Mouse (Mus musculus): ENCODE results near the gene Efcab12.

The Efcab12 gene

DNA sequence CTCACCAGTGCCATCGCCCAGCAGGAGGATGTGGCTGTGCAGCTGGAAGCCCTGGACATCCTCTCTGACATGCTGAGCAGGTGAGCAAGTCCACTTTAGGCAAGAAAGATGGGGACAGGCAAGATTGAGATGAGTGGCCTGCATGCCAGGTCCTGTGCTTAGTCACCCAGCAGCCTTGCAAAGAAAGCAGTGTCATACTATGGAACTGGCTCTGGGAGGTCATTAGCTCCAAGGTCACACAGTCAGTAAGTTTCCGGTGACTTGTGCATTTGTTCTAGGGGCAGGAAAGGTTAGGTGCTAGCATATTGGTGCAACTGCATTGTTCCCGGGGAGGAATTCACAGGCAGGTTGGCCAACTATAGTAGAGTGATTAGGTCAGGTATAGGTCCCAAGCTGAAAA is 55.4 kb downstream of the Efcab12 start:
- no peak for DNase-seq

DNA sequence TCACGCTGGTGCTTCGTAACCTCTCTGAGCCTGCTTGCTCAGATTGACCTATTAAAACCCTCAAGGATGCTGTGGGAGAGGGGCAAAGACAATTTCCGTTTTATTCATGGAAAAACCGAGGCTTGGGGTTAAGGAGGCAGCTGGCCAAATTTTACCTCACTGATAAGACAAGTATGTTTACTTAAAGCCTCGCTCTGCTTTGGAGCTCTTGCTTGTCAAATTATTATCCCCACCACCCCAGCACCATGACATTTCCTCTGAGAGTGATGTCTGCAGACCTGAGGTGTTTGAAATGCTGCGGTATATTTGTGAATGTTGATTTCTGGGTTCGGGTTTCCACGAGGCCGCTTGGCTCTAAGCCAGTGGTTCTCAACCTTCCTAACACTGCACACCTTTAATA is 61.8 kb downstream of the Efcab12 start:
- no peak for DNase-seq

DNA sequence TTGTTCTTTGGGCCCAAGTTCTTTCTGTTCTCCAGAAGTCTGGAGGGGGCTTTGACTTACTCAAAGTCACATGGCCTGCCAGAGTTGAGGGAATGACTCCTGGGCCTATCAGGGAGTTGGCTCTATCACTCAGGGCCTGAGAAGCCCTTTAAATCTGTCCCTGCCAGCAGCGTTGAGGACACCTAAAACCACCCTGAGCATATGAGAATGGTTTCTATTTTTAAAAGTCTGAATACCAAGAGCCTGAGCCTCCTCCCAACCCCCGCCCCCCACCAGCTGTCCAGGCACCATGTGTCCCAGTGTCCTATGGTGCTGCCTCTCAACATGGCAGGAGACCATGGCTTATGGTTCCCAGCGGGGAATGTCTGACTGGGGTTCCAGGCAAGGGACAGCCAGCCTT is 62.4 kb downstream of the Efcab12 start:
- DNase-seq: no peak

DNA sequence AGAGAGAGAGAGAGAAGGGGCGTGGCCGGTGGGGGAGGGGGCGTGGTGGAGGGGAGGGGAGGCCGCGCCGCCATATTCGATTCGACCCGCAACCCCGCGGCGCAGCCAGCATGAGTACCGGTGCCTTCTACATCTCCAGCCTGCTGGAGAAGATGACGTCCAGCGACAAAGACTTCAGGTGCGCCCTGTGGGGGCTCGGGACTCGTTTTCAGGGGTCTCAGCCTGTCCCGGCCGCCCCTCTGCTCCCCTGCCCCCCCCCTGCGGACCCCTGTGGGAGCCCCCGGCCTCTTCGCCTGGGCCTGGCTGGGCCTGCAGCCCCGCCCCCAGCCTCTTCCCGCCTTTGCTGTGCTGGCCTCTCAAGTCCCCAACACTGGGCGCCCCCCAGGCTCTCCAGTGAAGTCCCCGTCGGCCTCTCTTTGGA is 63.7 kb downstream of the Efcab12 start, which contains the start of gene Cand2:
TSS of gene Cand2 (plus strand) at position 38 of the 421 bp plus-strand sequence.
- DNase-seq: peak; percentile 83 to 88

DNA sequence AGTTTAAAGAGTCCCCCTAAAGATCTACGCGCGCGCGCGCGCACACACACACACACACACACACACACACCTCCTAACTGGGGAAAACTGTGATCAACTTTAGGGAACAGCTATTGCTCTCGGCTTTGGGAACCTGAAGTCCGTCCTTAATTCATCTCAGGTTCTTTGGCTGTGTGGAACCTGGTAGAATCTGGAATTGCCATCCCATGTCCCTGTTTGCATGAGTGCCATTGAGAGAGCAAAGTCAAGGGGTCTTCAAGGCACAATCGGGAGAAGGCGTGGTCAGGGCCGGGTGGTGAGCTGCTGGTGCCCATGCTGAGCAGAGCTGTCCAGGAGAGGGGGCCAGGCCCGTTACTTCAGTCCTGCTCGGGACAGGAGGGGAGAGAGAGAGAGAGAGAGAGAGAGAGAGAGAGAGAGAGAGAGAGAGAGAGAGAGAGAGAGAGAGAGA is 64.2 kb downstream of the Efcab12 start:
- DNase-seq: peak; percentile 67 to 76

DNA sequence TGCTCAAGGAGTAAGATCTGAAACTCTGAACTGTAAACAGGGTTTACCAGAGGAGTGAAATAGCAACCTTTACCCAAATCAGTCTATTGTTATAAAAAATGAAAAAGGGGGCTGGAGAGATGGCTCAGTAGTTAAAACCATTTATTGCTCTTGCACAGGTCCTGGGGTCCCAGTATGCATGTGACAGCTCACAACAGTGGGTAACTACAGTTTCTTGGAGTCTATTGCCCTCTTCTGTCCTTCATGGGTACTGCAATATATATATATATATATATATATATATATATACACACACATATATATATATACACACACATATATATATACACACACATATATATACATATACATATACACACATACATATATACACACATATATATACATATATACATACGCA is 65.6 kb downstream of the Efcab12 start:
- no peak for DNase-seq

DNA sequence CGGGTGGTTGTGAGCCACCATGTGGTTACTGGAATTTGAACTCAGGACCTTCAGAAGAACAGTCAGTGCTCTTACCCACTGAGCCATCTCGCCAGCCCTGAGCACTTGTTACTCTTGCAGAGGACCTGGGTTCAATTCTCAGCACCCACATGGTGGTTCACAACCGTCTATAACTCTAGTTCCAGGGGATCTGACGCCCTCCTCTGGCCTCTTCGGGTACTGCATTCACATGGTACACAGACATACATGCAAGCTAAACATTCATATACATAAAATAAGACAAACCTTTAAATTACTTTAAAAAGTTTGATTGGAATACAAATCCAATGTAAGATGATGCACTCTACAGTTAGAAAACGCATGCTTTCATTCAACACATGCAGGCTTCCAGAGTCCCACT is 66.0 kb downstream of the Efcab12 start:
- no peak for DNase-seq

DNA sequence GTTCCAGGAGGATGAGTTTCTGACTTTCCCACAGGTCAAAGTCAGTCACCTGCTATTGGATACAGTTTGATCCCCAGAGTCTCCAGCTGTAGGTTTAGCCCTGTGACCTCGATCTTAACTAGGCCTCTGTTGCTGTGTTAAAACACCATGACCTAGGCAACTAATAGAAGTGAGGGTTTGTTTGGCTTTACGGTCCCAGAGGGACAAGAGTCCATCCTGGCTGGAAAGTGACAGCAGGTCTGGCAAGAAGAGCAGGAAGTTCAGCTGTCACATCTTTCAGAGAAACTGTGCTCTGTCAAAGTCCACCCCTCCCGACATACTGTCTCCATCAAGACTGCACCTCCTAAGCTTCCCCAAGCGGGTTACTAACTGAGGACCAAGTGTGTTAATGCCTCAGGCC is 67.4 kb downstream of the Efcab12 start:
- DNase-seq: no peak

DNA sequence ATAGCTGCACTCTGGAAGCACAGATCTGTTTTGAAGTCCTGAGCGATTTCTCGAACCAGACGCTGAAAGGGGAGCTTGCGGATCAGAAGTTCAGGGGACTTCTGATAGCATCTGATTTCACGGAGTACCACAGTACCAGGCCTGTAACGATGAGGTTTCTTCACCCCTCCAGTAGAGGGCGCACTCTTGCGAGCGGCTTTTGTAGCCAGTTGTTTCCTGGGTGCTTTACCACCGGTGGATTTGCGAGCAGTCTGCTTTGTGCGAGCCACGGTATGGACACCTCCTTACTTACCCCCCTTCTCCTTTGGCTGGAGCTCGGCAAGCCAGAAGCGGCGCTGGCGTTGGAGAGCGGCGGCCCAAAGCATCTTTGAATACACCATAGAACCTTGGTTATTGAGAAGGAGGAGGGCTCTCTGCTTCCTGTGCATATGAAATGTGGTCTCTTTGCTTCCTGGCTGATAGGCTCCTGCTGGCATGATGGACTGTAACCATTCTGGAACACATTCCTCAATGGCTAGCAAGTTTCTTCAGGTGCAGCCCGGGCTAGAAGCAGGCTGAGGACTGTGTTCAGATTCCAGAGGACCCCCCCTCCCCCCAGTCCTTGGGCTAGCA is 68.0 kb downstream of the Efcab12 start:
- no peak for DNase-seq

DNA sequence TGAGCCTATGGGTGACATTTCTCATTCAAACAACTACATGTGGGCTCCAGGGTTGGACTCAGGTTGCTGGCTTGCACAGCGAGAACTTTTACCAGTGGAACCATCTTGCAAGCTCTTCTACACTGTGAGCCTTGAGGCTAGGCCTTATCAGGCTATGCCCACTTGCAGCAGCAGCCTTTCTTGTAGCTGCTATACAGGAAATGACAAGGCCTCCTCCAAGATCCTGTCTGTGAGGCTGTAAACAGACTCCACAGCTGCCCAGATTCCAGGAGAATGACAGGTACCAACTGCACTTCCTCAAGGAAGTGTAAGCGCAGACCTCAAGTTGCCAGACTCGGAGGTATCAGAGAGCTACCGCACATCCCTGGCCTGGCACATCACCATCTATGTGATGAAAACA is 70.0 kb downstream of the Efcab12 start:
- DNase-seq: peak in 1 of 2 experiments; percentile 20

DNA sequence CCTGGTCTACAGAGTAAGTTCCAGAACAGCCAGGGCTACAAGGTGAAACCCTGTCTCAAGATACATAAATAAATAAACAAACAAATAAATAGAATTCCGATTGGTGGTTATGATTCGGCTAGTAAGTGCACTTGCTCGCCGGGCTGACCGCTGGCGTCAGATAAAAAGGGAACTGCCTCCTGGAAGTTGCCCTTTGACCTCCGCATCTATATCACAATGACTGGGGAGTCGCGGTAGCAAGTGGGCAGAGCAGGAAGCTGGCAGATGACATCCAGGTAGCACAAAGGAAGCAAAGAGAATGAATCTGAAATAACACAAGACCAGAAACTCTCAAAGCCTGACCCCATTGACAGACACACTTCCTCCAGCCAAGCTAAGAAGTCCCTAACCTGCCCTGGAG is 70.9 kb downstream of the Efcab12 start:
- no peak for DNase-seq

DNA sequence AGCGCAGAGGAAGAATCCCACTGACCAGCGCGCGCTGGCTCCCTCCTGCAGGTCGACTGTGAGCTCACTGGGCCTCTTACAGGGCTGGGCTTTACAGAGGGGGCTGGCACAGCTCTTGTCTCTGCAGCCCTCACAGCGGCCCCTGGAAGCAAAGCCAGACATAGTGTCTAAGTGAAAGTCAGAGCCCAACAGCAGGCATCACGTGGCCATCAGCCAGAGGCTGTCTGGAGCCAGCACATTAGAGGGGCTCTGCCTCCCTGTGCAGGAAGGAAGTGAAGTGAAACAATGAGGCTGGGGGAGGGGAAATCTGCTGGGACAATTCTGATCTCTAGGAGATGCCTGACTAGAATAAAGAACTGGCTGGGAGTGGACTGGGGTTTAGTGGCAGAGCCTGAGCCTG is 74.0 kb downstream of the Efcab12 start:
- peak; percentile 78 to 87 for DNase-seq

DNA sequence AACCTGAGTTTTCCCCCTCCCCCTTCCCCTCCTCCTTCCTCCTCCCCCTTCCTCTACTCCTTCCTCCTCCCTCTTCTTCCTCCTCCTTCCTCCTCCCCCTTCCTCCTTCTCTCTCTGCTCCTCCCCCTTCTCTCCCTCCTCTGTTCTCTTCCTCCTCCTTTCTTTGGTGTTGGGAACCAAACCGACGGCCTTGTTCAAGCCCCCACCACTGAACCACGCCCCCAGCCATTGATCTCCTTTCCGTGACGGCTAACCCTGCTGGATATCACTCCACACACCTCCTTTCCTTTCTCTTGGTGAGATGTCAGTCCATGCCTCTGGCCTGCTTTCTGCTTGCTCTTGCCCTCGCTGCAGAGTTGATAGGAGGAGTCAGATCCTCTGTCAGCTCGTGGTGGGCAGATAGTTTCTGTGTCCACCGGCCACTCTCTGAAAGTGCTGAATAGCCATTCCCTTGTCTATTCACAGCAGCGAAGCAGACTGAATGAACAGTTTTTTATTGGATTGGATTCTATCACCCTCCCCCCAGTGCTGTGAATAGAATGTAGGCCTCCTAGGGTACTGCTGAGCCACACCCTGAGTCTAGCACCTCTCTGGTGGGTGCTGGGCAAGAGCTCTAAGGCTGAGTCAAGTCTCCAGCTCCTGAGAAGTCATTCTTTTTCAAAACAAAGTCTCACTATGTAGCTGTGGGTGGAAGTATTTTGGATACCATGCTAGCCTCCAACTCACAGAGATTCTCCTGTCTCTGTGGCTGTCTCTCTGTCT is 76.0 kb downstream of the Efcab12 start, which contains the start of gene Tmem40:
TSS of gene Tmem40 (minus strand) at position 416 of the 762 bp plus-strand sequence.
- DNase-seq: peak; percentile 58 to 59

DNA sequence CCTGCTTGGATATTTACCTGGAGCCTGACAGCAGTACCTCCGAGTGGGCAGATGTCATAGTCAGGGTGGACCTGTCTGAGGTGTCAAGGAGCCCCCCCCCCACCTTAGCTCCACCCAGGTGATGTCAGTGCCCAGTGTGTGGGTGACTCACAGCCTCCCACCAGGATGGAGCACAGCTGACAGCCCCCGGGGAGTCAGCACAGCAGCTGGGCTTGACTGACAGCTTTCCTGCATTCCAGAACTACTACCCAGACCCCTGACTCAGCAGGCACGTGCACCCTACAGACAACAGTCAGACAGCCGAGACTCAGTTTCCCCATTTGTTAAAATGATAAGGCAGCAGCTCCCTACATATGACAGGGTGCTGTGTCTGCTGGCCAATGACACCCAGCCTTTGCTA is 77.2 kb downstream of the Efcab12 start:
- no peak for DNase-seq
